Mouse (Mus musculus) ES-Bruce4 (cell line): ENCODE measurements around the gene Rnf212b. TPM values are rescaled to one million over a fixed set of nuclear protein-coding genes. Genes with fewer than 3 reads are reported as not detected.

ENCODE experiments used
- H3K27ac ChIP-seq: 2 replicates; pipeline ENCODE4 v1.5.1; 2012; ENCODE audit warnings: low read length, inconsistent platforms; ENCODE audit not compliant: insufficient read depth
- H3K27me3 ChIP-seq: 2 replicates; pipeline ENCODE4 v1.6.1; 2012; ENCODE audit warnings: mild to moderate bottlenecking, low read length, inconsistent platforms; ENCODE audit not compliant: control insufficient read depth, poor library complexity, insufficient read depth, severe bottlenecking
- H3K36me3 ChIP-seq: 2 replicates; pipeline ENCODE4 v1.6.1; 2012; ENCODE audit warnings: inconsistent platforms, mild to moderate bottlenecking, low read length, moderate library complexity; ENCODE audit not compliant: control insufficient read depth, poor library complexity, insufficient read depth, severe bottlenecking
- H3K4me1 ChIP-seq: one replicate; pipeline ENCODE4 v1.8.1; 2011; ENCODE audit warnings: low read length; ENCODE audit not compliant: control insufficient read depth, insufficient read depth
- H3K4me3 ChIP-seq: 2 replicates; pipeline ENCODE4 v1.5.1; 2011; ENCODE audit warnings: low read depth, mild to moderate bottlenecking, low read length
- H3K9ac ChIP-seq: 2 replicates; pipeline ENCODE4 v1.6.1; 2012; ENCODE audit warnings: low read depth, mild to moderate bottlenecking, inconsistent platforms; ENCODE audit not compliant: poor library complexity, severe bottlenecking
- H3K9me3 ChIP-seq: replicated peaks from 2 replicates; pipeline ENCODE4 v1.6.1; 2012; ENCODE audit warnings: mild to moderate bottlenecking, low read length, inconsistent platforms; ENCODE audit not compliant: control insufficient read depth, poor library complexity, insufficient read depth, severe bottlenecking
- CTCF ChIP-seq: IDR thresholded peaks from one replicate; pipeline ENCODE4 v1.8.1; 2011; ENCODE audit warnings: low read depth, low read length
- EP300 ChIP-seq: IDR thresholded peaks from 2 replicates; pipeline ENCODE4 v1.6.1; 2011; ENCODE audit warnings: low read depth, low read length; ENCODE audit not compliant: insufficient read depth
- POLR2A ChIP-seq: IDR thresholded peaks from one replicate; pipeline ENCODE4 v1.8.1; 2011; ENCODE audit warnings: low read length; ENCODE audit not compliant: insufficient read depth
- polyA plus RNA-seq: library from polyadenylated mRNA; stranded (reverse); fragments of >200 nt; gene quantifications from 2 replicates; pipeline ENCODE4 v1.2.4, GENCODE M21; 2011; ENCODE audit warnings: low read depth; ENCODE audit not compliant: missing spikeins, insufficient read depth, insufficient read length

Gene Rnf212b
- polyA plus RNA-seq, 1 experiment, result 0.66 TPM

DNA sequence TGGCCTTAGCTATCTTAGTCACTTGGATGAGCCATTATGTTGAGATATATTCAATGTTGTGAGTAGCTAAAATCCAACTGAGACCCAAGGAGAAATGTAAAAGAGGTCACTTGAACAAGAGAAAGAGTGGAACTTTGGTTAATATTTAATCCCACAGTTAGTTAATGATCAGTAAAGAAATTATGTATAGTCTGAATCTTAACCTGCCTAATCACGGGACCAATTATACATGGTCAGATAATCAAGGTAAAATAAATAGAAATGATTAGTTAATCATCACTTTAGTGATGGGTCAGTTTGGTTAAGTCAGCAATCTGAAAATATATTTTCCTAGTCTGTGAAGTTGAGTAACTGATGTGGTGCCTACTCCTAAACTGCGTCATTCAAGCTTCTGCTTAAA lies 8.4 kb downstream of the Rnf212b start:
- H3K36me3 ChIP-seq, result no peaks in the 10 kb centered on the region
- TF ChIP-seq EP300, result no peak
- no peak for TF ChIP-seq POLR2A
- H3K9me3 ChIP-seq, result no peaks in the 10 kb centered on the region

DNA sequence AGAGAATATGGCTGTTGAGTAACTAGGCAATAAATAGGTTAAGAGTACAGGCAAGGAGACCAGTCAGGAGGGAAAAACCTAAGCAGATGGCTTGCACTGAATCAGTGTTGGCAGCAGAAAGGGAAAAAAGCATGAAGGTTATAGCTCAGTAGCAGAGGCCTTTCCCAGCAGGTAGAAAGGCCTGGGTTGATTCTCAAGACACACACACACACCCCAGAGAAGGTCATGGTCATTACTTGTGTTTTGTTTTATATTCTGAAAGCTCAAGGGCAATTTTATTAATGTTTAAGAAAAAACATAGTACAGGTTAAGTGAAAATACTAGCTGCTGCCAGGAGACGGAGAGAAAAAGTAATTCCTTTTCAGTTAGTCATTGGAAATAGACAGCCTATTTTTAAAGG lies 9.8 kb downstream of the Rnf212b start:
- H3K9ac ChIP-seq, result no peak overlapping the region
- no peak for TF ChIP-seq CTCF
- TF ChIP-seq POLR2A, result no peak
- TF ChIP-seq EP300, result no peak
- no peaks in the 10 kb centered on the region for H3K36me3 ChIP-seq
- no peaks in the 10 kb centered on the region for H3K27me3 ChIP-seq
- no peak overlapping the region for H3K4me3 ChIP-seq
- H3K9me3 ChIP-seq, result no peaks in the 10 kb centered on the region
- no peak overlapping the region for H3K27ac ChIP-seq
- H3K4me1 ChIP-seq, result no peaks in the 10 kb centered on the region

More for the DNA sequence above, 8.4 kb downstream of the Rnf212b start:
- Histone ChIP-seq H3K4me1 (no peaks in the 10 kb centered on the region), H3K27me3 (no peaks in the 10 kb centered on the region), H3K27ac (no peak overlapping the region), H3K9ac (no peak overlapping the region), H3K4me3 (no peak overlapping the region)

DNA sequence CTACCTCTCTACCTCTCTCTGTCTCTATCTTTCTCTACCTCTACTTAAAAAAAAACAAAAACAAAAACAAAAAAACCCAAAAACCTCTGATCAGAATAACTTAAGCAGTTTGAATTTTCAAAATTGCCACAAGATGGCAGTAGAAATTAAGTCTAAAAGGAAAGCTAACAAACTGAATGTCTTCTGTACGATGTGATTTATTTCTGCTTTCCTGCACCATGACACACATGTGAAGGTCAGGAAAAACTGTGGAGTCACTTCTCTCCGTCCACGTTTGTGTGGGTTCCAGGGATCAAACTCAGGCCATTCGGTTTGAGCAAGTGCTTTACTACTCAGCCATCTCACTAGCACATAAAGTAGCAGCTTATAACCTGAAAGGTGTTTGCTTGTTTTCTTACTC lies 29.5 kb downstream of the Rnf212b start:
- Histone ChIP-seq H3K27me3 (no peaks in the 10 kb centered on the region), H3K9ac (no peak overlapping the region), H3K4me3 (no peak overlapping the region), H3K4me1 (no peaks in the 10 kb centered on the region), H3K36me3 (no peaks in the 10 kb centered on the region), H3K9me3 (no peaks in the 10 kb centered on the region), H3K27ac (no peak overlapping the region)
- TF ChIP-seq EP300 (no peak), CTCF (no peak), POLR2A (no peak)

DNA sequence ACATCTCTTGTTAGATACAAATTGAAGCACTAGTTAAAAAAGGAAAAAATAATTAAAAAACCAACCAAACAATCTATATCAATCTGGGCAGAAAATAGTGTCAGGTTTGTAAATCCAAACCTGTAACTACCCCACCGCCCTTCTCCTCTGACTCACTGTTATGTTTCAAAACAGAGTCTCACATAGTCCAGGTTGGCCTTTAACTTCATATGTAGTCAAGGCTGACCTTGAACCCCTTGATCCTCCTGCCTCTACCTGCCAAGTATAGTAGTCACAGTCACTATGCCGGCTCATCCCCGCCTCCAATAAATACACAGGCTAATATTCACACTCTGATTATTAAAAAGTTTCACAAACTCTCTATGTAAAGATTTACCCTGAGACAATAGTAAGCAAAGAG lies 41.8 kb downstream of the Rnf212b start:
- TF ChIP-seq POLR2A (no peak), EP300 (no peak), CTCF (no peak)
- Histone ChIP-seq H3K9ac (no peak overlapping the region), H3K4me1 (no peaks in the 10 kb centered on the region), H3K9me3 (no peaks in the 10 kb centered on the region), H3K4me3 (no peak overlapping the region), H3K36me3 (no peaks in the 10 kb centered on the region), H3K27ac (no peak overlapping the region), H3K27me3 (no peaks in the 10 kb centered on the region)

DNA sequence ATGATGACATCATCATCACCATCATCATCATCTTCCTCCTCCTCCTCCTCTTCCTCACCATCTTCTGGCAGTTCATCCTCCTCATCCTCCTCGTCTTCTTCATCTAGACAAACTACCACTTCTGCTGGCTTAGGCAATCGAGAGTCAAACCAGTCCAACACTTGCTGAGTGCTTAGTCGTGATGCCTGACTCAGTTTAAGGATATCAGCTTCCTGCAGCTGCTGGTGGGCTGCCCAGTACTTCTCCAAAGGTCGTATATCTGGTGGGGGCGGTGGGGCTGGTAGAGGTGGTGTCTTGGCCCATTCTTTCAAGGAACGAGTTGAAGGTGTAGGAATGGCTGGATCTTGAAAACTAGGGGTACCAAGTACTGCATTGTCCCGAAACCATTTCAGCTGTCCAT lies 42.8 kb downstream of the Rnf212b start:
- no peak overlapping the region for H3K9ac ChIP-seq
- no peak overlapping the region for H3K4me3 ChIP-seq
- H3K4me1 ChIP-seq, result no peaks in the 10 kb centered on the region
- TF ChIP-seq EP300, result no peak
- H3K27ac ChIP-seq, result no peak overlapping the region
- H3K9me3 ChIP-seq, result no peaks in the 10 kb centered on the region
- no peaks in the 10 kb centered on the region for H3K27me3 ChIP-seq
- no peaks in the 10 kb centered on the region for H3K36me3 ChIP-seq

DNA sequence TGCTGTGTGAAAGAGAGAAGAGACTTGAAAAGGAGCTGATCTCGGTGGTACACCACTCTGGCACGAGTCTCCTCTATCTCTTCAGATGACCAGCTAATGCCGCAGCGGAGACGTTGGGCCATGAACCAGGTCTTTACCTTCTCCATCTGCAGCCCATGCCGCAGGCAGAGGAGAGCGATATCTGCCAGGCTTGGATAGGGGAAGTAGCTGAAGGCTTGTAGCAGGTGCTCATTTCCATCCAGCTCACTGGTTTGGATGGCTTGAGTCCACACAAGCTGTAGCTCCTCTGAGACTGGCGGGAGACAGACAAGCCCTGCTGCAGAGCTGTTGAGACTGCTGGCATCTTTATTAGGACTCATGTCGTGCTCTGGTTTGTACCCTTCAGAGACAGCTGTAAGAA lies 44.0 kb downstream of the Rnf212b start:
- no peaks in the 10 kb centered on the region for H3K27me3 ChIP-seq
- H3K9ac ChIP-seq, result no peak overlapping the region
- H3K4me3 ChIP-seq, result no peak overlapping the region
- TF ChIP-seq POLR2A (no peak), CTCF (no peak), EP300 (no peak)
- H3K4me1 ChIP-seq, result no peaks in the 10 kb centered on the region
- H3K36me3 ChIP-seq, result no peaks in the 10 kb centered on the region
- H3K9me3 ChIP-seq, result no peaks in the 10 kb centered on the region
- no peak overlapping the region for H3K27ac ChIP-seq

DNA sequence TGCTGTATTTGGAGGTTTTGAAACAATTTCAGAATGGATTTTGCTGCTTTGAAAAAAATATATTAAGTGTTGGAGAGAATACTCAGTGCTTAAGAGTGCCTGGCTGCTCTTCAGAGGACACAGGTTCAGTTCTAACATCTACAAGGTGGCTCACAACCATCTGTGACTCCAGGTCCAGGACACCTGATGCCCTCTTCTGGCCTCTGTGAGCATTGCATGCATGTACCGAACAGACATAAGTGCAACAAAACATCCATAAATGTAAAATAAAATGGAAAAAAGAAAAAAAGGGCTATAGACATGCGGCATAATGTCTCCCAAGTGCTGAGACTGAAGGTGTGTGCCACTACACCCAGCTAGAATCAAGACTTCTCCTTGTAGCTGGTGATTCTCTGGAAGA lies 46.6 kb downstream of the Rnf212b start:
- Histone ChIP-seq H3K9ac (no peak overlapping the region), H3K4me1 (no peaks in the 10 kb centered on the region), H3K9me3 (no peaks in the 10 kb centered on the region), H3K27me3 (no peaks in the 10 kb centered on the region), H3K27ac (no peak overlapping the region), H3K4me3 (no peak overlapping the region), H3K36me3 (no peaks in the 10 kb centered on the region)
- TF ChIP-seq CTCF (peak; percentile 71), POLR2A (no peak)
